Mouse (Mus musculus): ENCODE measurements at regions not wholly inside any gene's neighbourhood (a gene's known extent, or its start where the extent isn't known, plus 50 kb on each side); places are given as distances from the start of the nearest gene placed in this dataset.
A peak's percentile ranks its signal among the peaks of the same experiment; 100 is the strongest.

DNA sequence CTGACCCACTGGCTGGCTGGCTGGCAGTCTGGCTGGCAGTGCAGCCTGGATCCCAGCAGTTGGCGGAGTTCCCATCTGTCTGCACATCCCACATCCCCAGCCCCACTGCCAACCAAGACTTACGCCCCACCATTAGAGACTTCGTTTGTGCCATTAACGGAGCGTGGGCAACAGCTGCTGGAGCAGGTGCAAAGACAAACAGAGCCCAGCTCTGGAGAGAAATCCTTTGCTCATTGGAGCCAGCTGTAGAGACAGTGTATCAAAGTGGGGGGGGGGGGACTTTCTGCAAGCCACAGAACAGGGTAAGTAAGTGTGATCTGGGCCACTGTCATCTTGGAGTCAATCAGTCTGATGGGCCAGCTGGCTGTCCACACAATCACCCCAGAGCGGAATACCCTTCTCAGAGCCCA is 52.3 kb downstream of the Rplp1 start:
- DNase-seq (ENCODE audit: extremely low spot score, low spot score), result no peak

DNA sequence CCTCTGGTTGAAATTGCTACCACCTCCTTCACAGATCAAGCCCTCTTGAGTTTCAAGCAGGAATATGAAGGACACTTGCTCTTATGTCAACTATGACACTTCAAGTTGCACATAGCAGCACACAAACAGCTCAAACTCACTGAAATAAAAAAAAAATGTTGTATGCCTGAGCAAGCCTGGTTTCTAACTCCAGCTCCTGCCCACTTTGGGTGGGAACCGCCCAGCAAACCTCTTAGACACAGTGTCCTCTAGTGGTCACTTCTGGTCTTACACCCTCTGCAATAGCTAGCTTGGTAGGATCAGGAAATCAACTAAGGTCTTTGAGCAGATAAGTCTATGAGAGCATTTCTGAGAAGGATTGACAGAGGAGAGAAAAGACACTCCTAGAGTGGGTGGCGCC is 54.2 kb downstream of the Rplp1 start:
- peak; percentile 59 for DNase-seq (ENCODE audit: extremely low spot score, low spot score)

DNA sequence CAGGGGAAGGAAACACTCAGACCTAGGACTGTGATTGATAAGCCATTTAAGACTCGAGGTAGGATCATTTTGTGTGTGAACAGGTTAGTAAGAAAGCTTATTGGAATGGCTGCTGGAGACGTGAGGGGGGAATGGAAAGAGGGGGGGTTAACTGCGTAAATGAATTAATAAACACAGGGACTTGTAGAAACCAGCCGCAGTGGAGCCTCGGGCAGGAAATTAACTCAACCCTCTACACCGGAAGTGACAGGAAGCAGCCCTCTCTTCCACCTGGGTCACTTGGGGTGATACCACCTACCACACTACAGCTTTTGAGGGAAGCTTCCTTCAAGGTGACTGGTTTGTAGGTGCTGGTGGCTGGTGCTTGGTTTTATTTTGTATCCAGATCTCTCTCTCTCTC is 54.9 kb downstream of the Rplp1 start:
- no peak for DNase-seq (ENCODE audit: extremely low spot score, low spot score)

DNA sequence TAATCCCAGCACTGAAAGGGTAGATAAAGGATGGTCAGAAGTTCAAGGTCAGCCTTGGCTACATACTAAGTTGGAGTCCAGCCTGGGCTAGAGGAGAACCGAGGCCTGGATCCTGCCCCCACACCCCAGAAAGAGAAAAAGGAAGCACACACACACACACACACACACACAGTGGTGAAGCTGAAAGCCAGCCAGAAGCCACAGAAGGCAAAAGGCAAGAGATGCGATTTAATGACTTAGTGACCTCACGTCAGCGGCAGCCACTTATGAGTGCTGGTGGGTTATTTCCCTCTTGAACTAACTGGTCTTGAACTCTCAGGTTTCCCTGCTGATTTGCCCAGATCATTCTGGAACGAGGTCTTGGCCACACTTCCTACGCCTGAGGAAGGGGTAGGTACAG is 56.5 kb downstream of the Rplp1 start:
- no peak for DNase-seq (ENCODE audit: extremely low spot score, low spot score)

DNA sequence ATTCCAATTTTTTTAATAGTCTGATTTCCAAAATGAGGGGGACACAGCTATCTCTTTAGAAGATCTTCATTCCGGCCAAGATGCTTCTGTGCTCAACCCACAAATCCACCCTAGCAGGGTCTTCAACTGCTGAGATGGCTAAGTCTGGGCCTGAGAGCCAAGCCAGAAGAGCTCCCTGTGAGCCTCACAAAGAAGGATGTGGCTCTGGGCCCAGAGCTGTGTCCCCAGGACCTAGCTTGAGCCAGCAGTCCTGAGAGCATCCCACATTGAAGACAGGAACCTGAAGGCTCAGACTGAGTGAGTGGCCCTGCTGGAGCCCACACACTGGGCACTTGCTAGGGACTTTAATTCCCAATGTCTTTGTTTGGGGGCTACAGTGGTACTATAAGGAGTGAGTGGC is 57.7 kb downstream of the Rplp1 start:
- no peak for DNase-seq (ENCODE audit: extremely low spot score, low spot score)

DNA sequence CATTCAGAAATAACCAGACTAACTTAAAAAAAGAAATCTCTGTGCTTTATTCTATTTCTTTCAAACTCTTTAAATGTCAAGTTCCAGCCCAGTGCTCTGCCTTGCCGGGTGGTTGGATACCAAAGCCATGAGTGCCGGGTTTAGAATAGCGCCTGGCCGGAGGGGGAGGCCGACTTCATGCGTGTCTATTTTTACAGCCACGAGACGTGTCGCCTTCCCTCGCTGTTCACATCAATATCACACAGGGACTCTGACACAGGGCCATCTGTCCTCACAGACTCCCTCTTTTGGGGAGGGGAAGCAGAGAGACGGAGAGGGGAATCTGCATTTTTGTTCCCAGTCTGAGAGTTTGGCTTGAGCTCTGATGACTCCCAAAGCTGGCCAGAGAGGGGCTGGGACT is 58.7 kb downstream of the Rplp1 start:
- DNase-seq (ENCODE audit: extremely low spot score, low spot score), result no peak

DNA sequence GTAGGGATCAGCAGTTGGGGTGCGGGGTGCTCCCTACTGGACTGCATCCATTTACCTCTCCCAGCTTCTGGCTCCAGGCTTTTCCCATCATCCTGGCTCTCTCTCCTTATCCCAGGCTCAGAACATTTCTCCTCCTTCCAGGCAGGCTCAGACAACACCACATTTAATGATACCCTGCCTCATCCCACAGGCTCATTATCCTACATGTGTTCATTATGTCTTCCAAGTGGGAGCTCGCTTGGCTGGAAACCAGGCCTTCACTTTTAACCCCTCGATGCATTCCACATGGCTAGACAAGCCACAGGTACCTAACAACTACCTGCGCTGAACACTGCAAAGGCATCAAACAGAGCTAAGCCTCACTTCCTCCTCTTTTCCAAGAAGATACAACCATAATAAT is 60.5 kb downstream of the Rplp1 start:
- no peak for DNase-seq (ENCODE audit: extremely low spot score, low spot score)

DNA sequence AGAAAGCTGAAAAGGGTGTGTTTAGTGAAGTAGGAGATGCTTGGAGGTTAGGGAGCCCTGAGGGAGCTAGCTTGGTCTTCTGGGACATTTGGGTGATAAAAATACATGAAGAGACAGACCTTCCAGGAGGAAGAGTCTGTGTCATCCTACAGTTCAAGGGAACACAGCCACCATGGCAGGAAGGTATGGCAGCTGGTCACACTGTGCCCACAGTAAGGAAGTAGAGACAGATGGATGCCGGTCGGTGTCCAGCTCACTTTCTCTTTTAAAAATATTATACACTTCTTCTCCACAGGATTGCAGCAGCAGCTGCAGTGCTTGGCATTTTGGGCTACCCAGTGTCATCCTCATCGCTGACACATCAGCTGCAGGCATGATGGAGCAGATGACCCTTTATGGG is 63.0 kb downstream of the Rplp1 start:
- DNase-seq (ENCODE audit: extremely low spot score, low spot score), result no peak

DNA sequence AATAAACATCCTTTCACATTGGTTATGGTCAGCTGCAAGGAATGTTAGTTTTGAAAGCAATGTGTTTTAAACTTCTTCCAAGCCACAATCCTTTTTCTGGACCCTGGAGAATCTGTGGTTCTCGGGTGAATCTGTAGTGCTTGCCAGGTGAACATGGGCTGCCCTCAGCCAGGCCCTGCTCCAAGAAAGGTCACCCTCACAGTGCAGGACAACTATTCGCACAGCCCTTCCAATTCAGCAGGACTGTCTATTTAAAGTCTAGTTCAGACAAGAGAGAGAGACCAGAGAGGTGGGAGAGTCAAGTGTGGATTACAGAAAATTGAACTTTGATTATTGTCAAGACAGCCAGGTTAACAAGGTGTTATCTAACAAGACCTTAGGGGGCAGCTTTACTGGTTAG is 65.9 kb downstream of the Rplp1 start:
- DNase-seq (ENCODE audit: extremely low spot score, low spot score), result no peak

DNA sequence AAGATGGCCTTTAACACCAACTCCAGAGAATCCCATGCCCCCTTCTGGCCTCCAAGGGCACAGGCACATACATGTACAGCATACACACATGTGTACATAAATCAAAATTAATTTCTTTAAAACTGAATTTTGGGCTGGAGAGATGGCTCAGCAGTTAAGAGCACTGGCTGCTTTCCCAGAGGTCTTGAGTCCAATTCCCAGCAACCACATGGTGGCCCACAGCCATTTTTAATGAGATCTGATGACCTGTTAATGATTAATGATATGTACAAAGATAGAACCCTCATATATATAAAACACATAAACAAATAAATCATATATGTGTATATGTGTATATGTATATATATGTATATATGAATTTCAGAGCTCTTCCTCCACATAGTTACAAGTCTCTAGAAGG is 66.8 kb downstream of the Rplp1 start:
- DNase-seq (ENCODE audit: extremely low spot score, low spot score), result no peak

DNA sequence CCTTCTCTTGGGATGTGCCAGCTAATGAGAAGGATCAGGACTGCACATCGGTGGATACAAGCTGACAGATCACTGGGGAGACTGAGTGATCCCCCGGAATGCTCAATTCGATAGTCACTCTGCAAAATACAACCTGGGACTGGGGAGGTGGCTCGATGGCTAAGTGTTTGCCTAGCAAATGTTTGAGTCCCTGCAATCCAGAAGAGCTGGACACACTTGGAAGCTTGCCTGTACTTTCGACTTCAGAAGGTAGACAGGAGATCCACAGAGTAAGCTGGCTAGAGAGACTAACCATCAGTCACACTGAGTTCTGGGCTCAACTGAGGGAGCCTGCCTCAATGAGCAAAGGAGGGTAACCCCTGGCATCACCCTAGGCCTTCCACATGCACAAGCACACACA is 69.7 kb downstream of the Rplp1 start:
- no peak for DNase-seq (ENCODE audit: extremely low spot score, low spot score)

DNA sequence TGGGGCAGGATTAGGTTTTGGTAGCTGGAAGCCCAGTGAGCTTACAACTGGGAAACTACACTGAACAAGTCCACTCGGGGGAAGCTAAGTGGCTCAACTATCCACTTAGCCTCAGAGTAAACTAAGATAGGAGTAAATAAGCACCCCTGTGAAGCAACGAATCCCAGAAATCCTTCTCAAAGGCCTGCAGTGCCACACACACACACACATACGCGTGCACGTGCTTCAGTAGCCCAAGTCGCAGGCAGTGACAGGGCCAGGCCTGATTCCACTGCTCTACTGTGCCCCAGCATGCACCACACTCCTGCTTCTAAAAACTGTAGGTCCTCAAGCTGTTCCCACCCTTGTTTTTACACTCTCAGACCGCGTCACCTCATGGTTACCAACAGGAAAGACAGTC is 70.2 kb downstream of the Rplp1 start:
- DNase-seq (ENCODE audit: extremely low spot score, low spot score), result no peak

DNA sequence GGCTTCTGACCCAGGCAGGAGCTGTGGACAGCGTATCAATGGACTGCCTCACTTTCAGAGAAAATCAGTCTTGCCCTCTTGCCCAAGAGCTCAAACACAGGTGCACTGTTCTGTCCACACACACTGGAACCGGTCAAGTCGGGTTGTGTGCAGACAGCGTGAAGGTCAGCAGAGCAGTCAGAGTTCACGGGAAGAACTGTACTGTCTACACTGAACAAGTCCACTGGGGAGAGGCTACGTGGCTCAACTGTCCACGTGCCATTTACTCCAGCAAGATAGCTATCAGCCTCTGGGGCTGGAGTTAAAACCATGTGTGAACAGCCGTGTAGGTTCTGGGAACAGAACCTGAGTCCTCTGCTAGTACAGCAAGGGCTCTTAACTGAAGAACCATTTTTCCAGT is 70.8 kb downstream of the Rplp1 start:
- DNase-seq (ENCODE audit: extremely low spot score, low spot score), result no peak

DNA sequence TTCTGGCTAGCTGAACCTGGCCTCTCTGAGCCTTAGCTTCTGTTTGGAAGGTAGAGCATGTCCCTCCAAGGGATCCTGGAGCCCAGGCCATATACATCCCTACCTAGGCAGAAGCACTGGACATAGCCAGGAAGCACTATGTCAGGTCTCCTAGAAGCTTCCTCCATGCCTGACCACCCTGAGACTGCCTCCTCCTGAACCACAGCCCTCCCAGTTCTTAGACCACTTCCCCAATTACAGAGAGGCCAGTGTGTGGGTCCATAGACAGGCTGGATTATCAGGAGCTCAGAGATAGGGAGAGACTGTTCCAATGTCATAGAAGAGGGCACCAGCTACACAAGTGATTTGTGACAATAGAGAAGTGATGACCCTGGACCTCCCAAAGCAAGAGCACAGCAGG is 72.0 kb downstream of the Rplp1 start:
- DNase-seq (ENCODE audit: extremely low spot score, low spot score), result no peak

DNA sequence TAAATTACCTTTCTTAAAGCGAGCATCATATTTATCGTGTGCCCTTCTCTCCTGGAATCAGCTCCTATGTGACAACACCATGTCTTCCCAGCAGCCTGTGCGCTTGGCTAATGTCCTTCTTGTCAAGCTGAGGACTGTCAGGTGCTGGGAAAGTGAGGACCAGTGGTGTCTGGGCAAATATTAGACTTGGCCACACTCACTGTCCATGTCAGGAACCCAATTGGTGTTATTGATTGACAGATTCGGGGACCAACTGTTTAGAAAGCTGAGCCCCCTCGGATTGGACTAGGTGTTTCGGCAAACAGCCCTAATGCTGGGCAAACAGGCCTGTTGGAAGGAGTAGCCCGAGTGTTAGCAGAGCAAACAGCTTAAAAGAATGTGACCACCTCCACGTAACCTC is 73.1 kb downstream of the Rplp1 start:
- no peak for DNase-seq (ENCODE audit: extremely low spot score, low spot score)

DNA sequence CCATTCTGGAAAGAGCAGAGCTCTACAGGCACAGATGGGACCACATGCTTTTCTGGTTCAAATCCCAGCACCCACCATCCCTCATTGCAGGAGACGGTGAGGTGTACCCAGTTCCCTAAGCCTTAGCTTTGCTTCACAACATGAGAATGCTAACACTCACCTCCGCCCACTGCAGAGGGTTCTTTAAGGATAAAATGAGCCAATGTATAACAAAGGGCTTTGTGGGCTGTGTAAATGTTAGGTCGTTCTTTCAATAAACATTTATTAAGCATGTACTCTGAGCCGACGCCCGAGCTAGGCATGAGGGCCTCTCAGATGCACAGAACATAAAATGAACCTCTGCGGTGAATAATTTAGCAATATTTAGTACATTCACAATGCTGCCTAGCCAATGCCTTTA is 74.0 kb downstream of the Rplp1 start:
- no peak for DNase-seq (ENCODE audit: extremely low spot score, low spot score)

DNA sequence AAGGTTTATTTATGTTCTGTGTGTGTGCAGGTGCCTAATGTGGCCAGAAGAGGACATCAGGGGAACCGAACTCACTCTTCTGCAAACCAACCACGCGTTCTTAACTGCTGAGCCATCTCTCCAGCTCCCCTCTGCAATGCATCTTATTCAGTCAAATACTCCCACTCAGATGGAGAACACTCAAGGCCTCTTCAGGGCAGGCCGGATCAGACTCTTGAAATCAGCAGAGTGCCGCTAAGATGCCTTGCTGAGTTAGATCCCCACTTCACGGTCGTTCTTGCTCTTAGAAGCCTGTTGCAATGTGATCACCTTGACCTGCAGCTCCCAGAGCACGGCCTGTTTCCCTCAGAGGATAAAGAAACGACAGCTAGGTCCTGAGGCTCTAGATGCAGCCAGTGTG is 81.1 kb downstream of the Rplp1 start:
- no peak for DNase-seq (ENCODE audit: extremely low spot score, low spot score)

DNA sequence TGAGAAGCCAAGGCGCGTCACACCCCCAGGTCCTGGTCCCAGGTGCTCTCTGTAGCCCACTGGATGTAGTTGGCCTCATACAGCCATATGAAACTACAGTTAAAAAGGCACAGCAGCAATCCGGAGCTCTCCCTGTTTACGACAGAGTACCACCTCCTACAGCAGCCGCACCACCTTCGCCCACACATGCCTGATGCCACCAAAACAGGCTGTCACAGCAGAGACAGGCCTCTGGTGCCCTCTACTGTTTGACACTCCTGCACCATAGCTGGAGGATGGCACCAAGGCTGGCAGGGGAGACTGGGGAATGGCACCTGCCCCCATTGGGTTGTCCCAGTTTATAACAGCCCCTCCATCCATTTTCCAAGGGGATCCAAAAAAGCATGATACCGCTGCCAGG is 84.1 kb downstream of the Rplp1 start:
- DNase-seq (ENCODE audit: extremely low spot score, low spot score), result no peak

DNA sequence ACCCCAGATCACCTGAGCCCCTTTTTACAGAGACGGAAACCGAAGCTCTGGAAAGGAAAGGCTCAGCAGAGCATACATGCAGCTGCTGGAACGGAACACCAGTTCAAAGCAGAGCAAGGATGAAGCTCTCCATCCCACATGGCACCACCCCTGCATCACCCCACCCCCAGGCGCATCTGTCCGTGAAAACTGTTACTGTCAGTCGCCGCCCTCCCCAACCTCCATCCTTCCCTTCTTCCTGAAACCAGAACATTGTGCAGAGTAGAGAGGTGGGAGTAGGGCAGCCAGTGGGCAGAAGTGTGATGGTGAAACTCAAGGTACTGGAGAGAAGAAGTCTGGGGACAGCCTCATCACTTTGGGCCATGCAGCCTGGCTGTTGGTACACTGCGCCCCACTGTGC is 84.6 kb downstream of the Rplp1 start:
- no peak for DNase-seq (ENCODE audit: extremely low spot score, low spot score)

DNA sequence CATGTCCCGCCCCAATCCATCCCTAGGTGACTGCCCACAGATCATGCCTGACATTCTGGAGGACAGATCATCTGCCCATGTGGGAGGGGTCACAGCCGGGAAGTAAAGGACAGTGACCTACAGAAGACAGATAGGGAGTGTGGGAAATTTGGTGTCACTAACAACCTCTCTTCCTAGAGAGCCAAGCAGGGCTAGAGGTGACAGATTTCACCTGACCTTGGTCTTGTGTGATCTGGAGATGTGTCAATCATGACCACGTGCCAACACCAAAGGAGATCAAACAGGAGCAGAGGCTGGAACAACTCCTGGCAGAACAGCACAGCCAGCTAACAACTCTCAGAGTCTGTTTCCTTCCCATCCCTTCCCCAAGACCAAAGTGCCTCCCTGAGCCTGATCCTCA is 85.0 kb downstream of the Rplp1 start:
- DNase-seq (ENCODE audit: extremely low spot score, low spot score), result no peak

DNA sequence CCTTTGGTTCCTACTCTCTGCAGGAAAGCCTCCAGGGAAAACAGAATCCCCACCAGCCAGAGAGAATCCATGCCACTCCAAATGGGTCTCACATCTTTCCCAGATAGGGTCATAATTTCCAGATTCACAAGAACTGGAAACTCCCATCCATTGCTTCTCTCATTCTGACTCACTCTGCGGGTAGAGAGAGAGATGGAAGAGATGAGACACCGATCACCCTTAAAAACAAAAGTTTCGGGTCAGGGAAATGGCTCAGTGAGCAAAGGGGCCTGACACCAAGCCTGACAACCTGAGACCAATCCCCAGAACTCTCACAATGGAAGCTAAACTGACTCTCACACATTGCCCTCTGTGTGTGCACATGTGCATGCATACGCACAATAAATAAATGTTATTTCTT is 86.6 kb downstream of the Rplp1 start:
- DNase-seq (ENCODE audit: extremely low spot score, low spot score), result no peak

DNA sequence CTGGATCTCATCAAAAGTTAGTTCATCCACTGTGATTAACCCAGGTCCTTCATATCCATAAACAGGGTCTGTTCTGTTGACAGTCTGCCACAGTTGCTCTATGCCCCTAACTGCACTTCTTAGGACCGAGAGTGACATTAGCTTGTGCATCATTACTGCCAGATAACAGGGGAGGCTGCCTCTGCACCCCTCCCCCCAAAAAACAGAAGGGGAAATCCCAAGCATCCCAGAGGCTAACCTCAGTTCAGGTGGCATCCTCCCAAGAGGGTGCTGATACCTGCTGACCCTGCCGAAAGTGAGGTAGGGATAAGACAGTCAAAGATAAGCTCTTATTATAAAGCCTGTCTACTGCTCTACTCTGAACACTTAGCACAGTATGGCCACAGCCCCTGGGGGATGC is 87.3 kb downstream of the Rplp1 start:
- DNase-seq (ENCODE audit: extremely low spot score, low spot score), result no peak

DNA sequence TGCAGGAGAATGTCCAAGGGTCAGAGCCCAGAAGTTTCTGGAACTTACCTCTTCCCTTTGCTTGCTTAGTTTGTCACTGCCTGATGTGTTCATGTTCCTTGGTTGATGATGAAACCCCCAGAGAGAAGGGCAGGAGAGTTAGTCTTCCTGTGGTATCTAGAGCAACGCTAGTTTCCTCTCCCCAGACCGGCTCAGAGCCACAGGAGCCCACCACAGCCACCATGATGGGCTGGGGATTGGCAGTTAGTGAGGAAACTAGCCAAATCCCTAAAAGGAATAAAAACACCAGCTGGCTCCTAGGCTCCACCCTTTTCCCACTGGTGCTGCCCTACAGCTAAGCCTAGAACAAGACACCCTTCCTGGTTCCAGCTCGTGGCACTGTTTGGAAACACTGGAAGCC is 87.9 kb downstream of the Rplp1 start:
- DNase-seq (ENCODE audit: extremely low spot score, low spot score), result no peak

DNA sequence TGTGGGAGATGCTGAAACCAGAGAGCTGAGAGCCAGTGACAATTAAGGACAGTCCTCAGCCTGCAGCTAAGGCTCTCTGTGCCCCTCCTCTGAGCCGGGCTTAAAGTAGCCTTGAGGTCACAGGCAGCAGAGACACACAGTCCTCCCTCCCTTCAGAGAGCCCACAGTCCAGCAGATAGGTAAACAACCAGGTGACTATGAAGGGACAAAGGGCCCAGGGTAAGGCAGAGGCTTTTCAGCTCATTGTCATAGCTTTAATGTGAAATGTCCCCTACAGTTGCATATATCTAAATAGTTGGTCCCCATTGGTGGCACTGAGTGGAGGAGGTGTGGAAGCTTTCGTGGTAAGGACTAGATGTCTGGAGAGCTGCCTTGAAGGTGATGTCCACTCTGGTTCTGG is 88.5 kb downstream of the Rplp1 start:
- no peak for DNase-seq (ENCODE audit: extremely low spot score, low spot score)

DNA sequence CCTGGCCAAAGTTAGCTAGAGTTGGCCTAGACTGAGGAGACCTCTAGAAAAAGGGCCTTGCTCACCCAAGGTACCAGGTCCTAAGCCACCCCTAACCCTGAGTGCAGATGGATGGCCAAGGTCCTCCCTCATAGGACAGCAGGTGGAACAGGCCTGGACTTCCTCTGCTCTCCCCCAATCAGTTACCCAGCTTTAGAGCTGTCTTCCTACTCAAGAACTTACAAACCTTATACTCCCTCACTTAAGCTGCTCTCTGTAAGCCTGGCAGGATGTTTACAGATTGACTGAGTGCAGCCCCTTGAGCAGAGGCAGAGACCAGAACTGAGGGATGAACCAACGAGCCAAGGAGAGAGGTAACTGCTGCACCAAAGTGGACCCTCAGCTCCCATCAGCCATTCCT is 94.5 kb downstream of the Rplp1 start:
- DNase-seq (ENCODE audit: extremely low spot score, low spot score), result no peak

Measured in neural tube, embryonic 10.5 days (tissue).